22 mouse cellular contexts compared by ENCODE assay signal in genomic region chr2:130851363-130852246, GRCm38 (mm10). TPM values are rescaled to one million over a fixed set of nuclear protein-coding genes. Genes with fewer than 3 reads are reported as not detected.
DNase-seq lines count a peak whose midpoint lies in the region; ATAC-seq and TF ChIP-seq lines count a peak whose summit lies in the region.
"Had no signal": no experiment of that assay in that cellular context is flagged by ENCODE, and none has a peak within 500 bp of the region (broad histone marks: within the 10 kb centered on the region; RNA-seq: fewer than 3 reads in every experiment).

No protein-coding gene starts in this region.

- H3K27ac ChIP-seq in CH12.LX (ENCODE audit: insufficient read depth, low read depth) = no peak overlapping the region
- no peak overlapping the region for H3K27ac ChIP-seq in intestine, embryonic 14.5 days (ENCODE audit: low read depth)
- H3K27ac ChIP-seq in macrophage = peak overlapping the region; percentile 39
- no peak overlapping the region for H3K27ac ChIP-seq in heart, embryonic 12.5 days (ENCODE audit: poor library complexity, severe bottlenecking)
- H3K27ac ChIP-seq: embryonic facial prominence, embryonic 13.5 days; forebrain, embryonic 13.5 days; hindbrain, embryonic 14.5 days had no signal

- H3K4me3 ChIP-seq in CH12.LX (replicated peaks in 1 of 3; ENCODE audit: low read depth in 2 of 3, low read length in 2 of 3, poor library complexity in 1 of 3) (no peak overlapping the region), macrophage (ENCODE audit: inconsistent target) (no peak overlapping the region)
- H3K4me3 ChIP-seq in intestine, embryonic 14.5 days (ENCODE audit: low read depth, low read length) = no peak overlapping the region
- no peak overlapping the region for H3K4me3 ChIP-seq in heart, embryonic 12.5 days
- H3K4me3 ChIP-seq: embryonic facial prominence, embryonic 13.5 days; forebrain, embryonic 13.5 days had no signal

- peak overlapping the region; percentile 50; the same call in 1 of the 2 replicates for H3K4me2 ChIP-seq in CH12.LX (ENCODE audit: insufficient read depth, low read depth, poor library complexity, severe bottlenecking)
- no peak overlapping the region for H3K4me2 ChIP-seq in intestine, embryonic 14.5 days (ENCODE audit: low read length)
- H3K4me2 ChIP-seq in heart, embryonic 12.5 days = no peak overlapping the region
- H3K4me2 ChIP-seq: embryonic facial prominence, embryonic 13.5 days; forebrain, embryonic 13.5 days; hindbrain, embryonic 14.5 days had no signal

- ATAC-seq in intestine, embryonic 14.5 days (replicated peaks; ENCODE audit: low FRiP score, low TSS enrichment, low read depth) = no peak
- ATAC-seq in heart, embryonic 12.5 days (ENCODE audit: insufficient number of reproducible peaks, low FRiP score) = no peak
- ATAC-seq in megakaryocyte-erythroid progenitor cell, adult 5-6 weeks (replicated peaks; ENCODE audit: low FRiP score, low TSS enrichment, poor library complexity, severe bottlenecking) = no peak
- ATAC-seq: activated CD4-positive, CD25-positive, alpha-beta regulatory T cell, adult 4 months; CD4-positive, CD25-positive, alpha-beta regulatory T cell, adult 4 months; forebrain, embryonic 13.5 days; forebrain, postnatal 0 days; Patski had no signal

- dilution Hi-C loops in CH12.LX (cut with MboI; ENCODE audit: extremely low pct_ligation_motif_present, extremely low pct_unique_long_range_greater_than_20kb, low sequenced_read_pairs) = no loop called here

- no peak for TF ChIP-seq RAD21 in CH12.LX (IDR thresholded peaks at IDR 0.05; ENCODE audit: low read depth, low read length)

- no peak for TF ChIP-seq EP300 in CH12.LX (IDR thresholded peaks at IDR 0.05; ENCODE audit: low read length)

- 76% methylated on average over 9 of the region's 9 CpGs for WGBS in intestine, embryonic 14.5 days
- WGBS in macrophage (ENCODE audit: missing documents) = 50% methylated on average over 9 of the region's 9 CpGs
- WGBS in heart, embryonic 12.5 days = 76% methylated on average over 9 of the region's 9 CpGs

- DNase-seq in 416B (ENCODE audit: low read depth) = peak; percentile 80
- no peak for DNase-seq in CH12.LX (ENCODE audit: extremely low read depth)
- peak; percentile 58 for DNase-seq in intestine, embryonic 14.5 days (ENCODE audit: low spot score)
- no peak for DNase-seq in heart, postnatal 4 days
- DNase-seq in layer of hippocampus, adult 8-10 months (ENCODE audit: low spot score in 2 of 2) = no peak
- DNase-seq: adrenal gland, postnatal 14 days; B cell, adult 2 months; cerebellum, adult 18-20 months; cerebellum, adult 9-11 months; cerebellum, postnatal 36 days; forebrain, postnatal 0 days; gastrocnemius, postnatal 25 days; heart, postnatal 10 days had no signal

- in situ Hi-C loops in CH12.LX (cut with MboI; ENCODE audit: low pct_ligation_motif_present, low pct_unique_long_range_greater_than_20kb, low sequenced_read_pairs) = no loop called here

- no peak overlapping the region; the same call in 1 of the 2 replicates for H3K9ac ChIP-seq in CH12.LX (ENCODE audit: insufficient read depth, low read depth)
- H3K9ac ChIP-seq in intestine, embryonic 14.5 days (ENCODE audit: low read length) = no peak overlapping the region
- no peak overlapping the region for H3K9ac ChIP-seq in heart, embryonic 12.5 days
- H3K9ac ChIP-seq: embryonic facial prominence, embryonic 13.5 days; forebrain, embryonic 13.5 days; forebrain, postnatal 0 days; hindbrain, embryonic 14.5 days had no signal

- TF ChIP-seq CTCF in CH12.LX (conservative IDR thresholded peaks at IDR 0.05 in 1 of 2, IDR thresholded peaks at IDR 0.05 in 1 of 2; ENCODE audit: low read depth in 2 of 2, low read length in 2 of 2) = no peak

- H3K4me1 ChIP-seq in CH12.LX (ENCODE audit: control insufficient read depth in 1 of 2, insufficient read depth in 2 of 2) = peaks cover 2 to 7% of the 10 kb centered on the region in 2 experiments; a peak in 2 of 4 replicates
- no peaks in the 10 kb centered on the region for H3K4me1 ChIP-seq in intestine, embryonic 14.5 days (replicated peaks; ENCODE audit: control insufficient read depth, insufficient read depth, low read length)
- 0 out of 2 replicates have a peak, but pooled peaks cover 8% of the 10 kb centered on the region for H3K4me1 ChIP-seq in heart, embryonic 12.5 days (replicated peaks)
- H3K4me1 ChIP-seq: embryonic facial prominence, embryonic 13.5 days; forebrain, embryonic 13.5 days had no signal

- H3K79me2 ChIP-seq in CH12.LX (replicated peaks; ENCODE audit: control insufficient read depth, extremely low read depth, insufficient read depth, poor library complexity, severe bottlenecking) = no peaks in the 10 kb centered on the region
- H3K79me2 ChIP-seq in macrophage (ENCODE audit: inconsistent target) = no peaks in the 10 kb centered on the region

- H3K27me3 ChIP-seq in CH12.LX (replicated peaks) = no peaks in the 10 kb centered on the region
- no peaks in the 10 kb centered on the region for H3K27me3 ChIP-seq in intestine, embryonic 14.5 days (replicated peaks; ENCODE audit: control insufficient read depth, insufficient read depth, low read length)
- H3K27me3 ChIP-seq in heart, embryonic 12.5 days (replicated peaks) = no peaks in the 10 kb centered on the region
- H3K27me3 ChIP-seq: embryonic facial prominence, embryonic 13.5 days; forebrain, embryonic 13.5 days; Patski had no signal

- no peaks in the 10 kb centered on the region for H3K36me3 ChIP-seq in CH12.LX (replicated peaks in 1 of 2; ENCODE audit: control insufficient read depth in 1 of 2, insufficient read depth in 1 of 2, low read length in 1 of 2)
- no peaks in the 10 kb centered on the region for H3K36me3 ChIP-seq in intestine, embryonic 14.5 days (ENCODE audit: control insufficient read depth, insufficient read depth, low read length)
- H3K36me3 ChIP-seq in macrophage (ENCODE audit: inconsistent target) = no peaks in the 10 kb centered on the region
- no peaks in the 10 kb centered on the region for H3K36me3 ChIP-seq in heart, embryonic 12.5 days
- H3K36me3 ChIP-seq: embryonic facial prominence, embryonic 13.5 days had no signal

- no peaks in the 10 kb centered on the region for H3K9me3 ChIP-seq in CH12.LX (replicated peaks; ENCODE audit: low read length)
- no peaks in the 10 kb centered on the region for H3K9me3 ChIP-seq in intestine, embryonic 14.5 days (ENCODE audit: control insufficient read depth, low read length)
- no peaks in the 10 kb centered on the region for H3K9me3 ChIP-seq in heart, embryonic 12.5 days (replicated peaks)
- H3K9me3 ChIP-seq: embryonic facial prominence, embryonic 13.5 days; forebrain, embryonic 13.5 days had no signal

- TF ChIP-seq POLR2A in CH12.LX (IDR thresholded peaks at IDR 0.05; ENCODE audit: low read depth, low read length) = no peak

TF ChIP-seq in CH12.LX, 34 proteins besides CTCF, POLR2A, EP300 and RAD21:
- TF ChIP-seq MYC (IDR thresholded peaks at IDR 0.05; ENCODE audit: low read depth, low read length) = no peak
- peak; percentile 84; the same call in 1 of the 2 replicates for TF ChIP-seq ZMIZ1 (IDR thresholded peaks at IDR 0.05; ENCODE audit: low read depth, low read length)
- peak; percentile 86 for TF ChIP-seq TBP (conservative IDR thresholded peaks at IDR 0.05; ENCODE audit: low read depth, low read length)
- no peak for TF ChIP-seq HCFC1 (IDR thresholded peaks at IDR 0.05; ENCODE audit: low read depth, low read length)

RNA-seq across cellular contexts. Expression of gene 4930402H24Rik, which starts 54.6 kb away (rescaled TPM):
- 3.3 and 4.2 TPM in 2 replicates for total RNA-seq in CH12.LX (2012; rRNA removed)
- 3.1 and 4.2 TPM in 2 replicates for total RNA-seq in CH12.LX (2014; rRNA removed)
- polyA plus RNA-seq in CH12.LX (2012; ENCODE audit: insufficient read length, low read depth) = 2.6 and 4.8 TPM in 2 replicates
- 33.3 and 34.7 TPM in 2 replicates for polyA plus RNA-seq in intestine, embryonic 14.5 days (2014; fragmentation: Nextera tagmentation; extraction: Ambion mirVana)
- total RNA-seq in macrophage (2018; cell fraction: chromatin; rRNA removed) = 100 to 1,000 TPM in 17 of 26 experiments, 10 to 100 TPM in 9; 31.9 to 240 (median 110) TPM
- 10 to 100 TPM in 23 of 26 experiments, 1 to 10 TPM in 3; 7.7 to 19.1 (median 13.5) TPM for total RNA-seq in macrophage (2018; cell fraction: cytosol; rRNA removed)
- 100 to 1,000 TPM in 1 of 26 experiments, 10 to 100 TPM in 25; 21.0 to 107 (median 40.4) TPM for total RNA-seq in macrophage (2018; cell fraction: nucleus; rRNA removed)
- 12.1 to 15.5 TPM (median 12.6 TPM) in 3 replicates for polyA plus RNA-seq in macrophage (2018)
- total RNA-seq in heart, postnatal 4 days (2021) = 10 to 100 TPM; 80.1 to 86.3 TPM
- 61.1 and 66.5 TPM in 2 replicates for polyA plus RNA-seq in heart, embryonic 12.5 days (2016; fragmentation: Nextera tagmentation; extraction: Ambion mirVana)
- 100 to 1,000 TPM in 1 of 4 experiments, 10 to 100 TPM in 3; 74.4 to 113 (median 91.0) TPM for total RNA-seq in layer of hippocampus, adult 8-10 months (2022)
- total RNA-seq in megakaryocyte-erythroid progenitor cell, adult 5-6 weeks (2014; fragmentation: Nextera tagmentation) = 22.4 and 37.8 TPM in 2 replicates
- total RNA-seq in megakaryocyte-erythroid progenitor cell, adult 5-6 weeks (2017) = 7.5 and 12.6 TPM in 2 replicates

RNA-seq across cellular contexts. Expression of gene Atrn, which starts 54.7 kb away (rescaled TPM):
- 4.4 and 4.5 TPM in 2 replicates for total RNA-seq in CH12.LX (2012; rRNA removed)
- 4.0 TPM in 2 replicates for total RNA-seq in CH12.LX (2014; rRNA removed)
- polyA plus RNA-seq in CH12.LX (2012; ENCODE audit: insufficient read length, low read depth) = 4.9 and 5.8 TPM in 2 replicates
- polyA plus RNA-seq in intestine, embryonic 14.5 days (2014; fragmentation: Nextera tagmentation; extraction: Ambion mirVana) = 8.4 and 8.5 TPM in 2 replicates
- 10 to 100 TPM; 10.6 to 61.2 (median 41.1) TPM for total RNA-seq in macrophage (2018; cell fraction: chromatin; rRNA removed)
- total RNA-seq in macrophage (2018; cell fraction: cytosol; rRNA removed) = 10 to 100 TPM in 14 of 26 experiments, 1 to 10 TPM in 12; 5.0 to 22.1 (median 10.5) TPM
- total RNA-seq in macrophage (2018; cell fraction: nucleus; rRNA removed) = 10 to 100 TPM; 11.1 to 48.7 (median 25.4) TPM
- polyA plus RNA-seq in macrophage (2018) = 10.6 to 13.5 TPM (median 13.4 TPM) in 3 replicates
- 10 to 100 TPM; 27.6 to 28.8 TPM for total RNA-seq in heart, postnatal 4 days (2021)
- polyA plus RNA-seq in heart, embryonic 12.5 days (2016; fragmentation: Nextera tagmentation; extraction: Ambion mirVana) = 7.2 and 10.1 TPM in 2 replicates
- total RNA-seq in layer of hippocampus, adult 8-10 months (2022) = 100 to 1,000 TPM in 3 of 4 experiments, 10 to 100 TPM in 1; 98.2 to 108 (median 104) TPM
- total RNA-seq in megakaryocyte-erythroid progenitor cell, adult 5-6 weeks (2014; fragmentation: Nextera tagmentation) = 11.3 and 17.0 TPM in 2 replicates
- 7.8 and 10.5 TPM in 2 replicates for total RNA-seq in megakaryocyte-erythroid progenitor cell, adult 5-6 weeks (2017)

Comparison
In these comparisons a context has a peak if more than half of its experiments do, and no peak if none do; other contexts are left out.
1. DNase-seq: peak in 416B (single experiment) and intestine, embryonic 14.5 days (single experiment); none in CH12.LX (single experiment), heart, postnatal 4 days (single experiment) and layer of hippocampus, adult 8-10 months (0 of 2).